Mouse (Mus musculus): ENCODE results near the gene Depp1.

DNA sequence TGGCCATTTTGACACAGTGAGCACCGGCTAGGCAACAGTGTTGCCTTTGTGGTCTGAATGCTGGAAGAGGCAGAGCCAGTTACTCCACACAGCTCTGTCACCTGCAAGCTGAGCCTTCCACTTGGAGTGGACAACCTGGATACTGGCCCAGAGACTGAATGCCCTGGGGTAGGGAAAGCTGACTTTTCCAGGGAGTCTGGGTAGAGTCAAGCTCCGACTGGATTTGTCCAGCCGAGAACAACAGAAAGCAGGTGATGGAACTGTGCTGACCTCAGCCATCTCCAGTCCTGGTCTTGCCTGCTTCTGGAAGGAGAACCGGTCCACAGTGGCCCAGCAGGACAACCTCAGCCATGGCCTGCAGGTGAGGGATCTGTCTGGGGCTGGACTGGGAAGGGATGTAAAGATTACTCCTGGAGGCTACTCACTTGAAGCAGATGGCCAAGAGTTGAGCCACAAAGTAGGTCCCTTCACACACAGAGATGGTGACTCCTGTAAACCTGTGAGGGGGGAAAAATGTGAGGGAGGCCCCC is 47.6 kb downstream of the Depp1 start:
- TF ChIP-seq POLR2A (IDR thresholded peaks at IDR 0.05; ENCODE audit: control insufficient read depth, low read depth, low read length) = no peak
- TF ChIP-seq CTCF (IDR thresholded peaks at IDR 0.05; ENCODE audit: control insufficient read depth, insufficient read depth, insufficient replicate concordance, low read depth, low read length) = no peak

Measured in testis, adult 2 months (tissue).